Mouse (Mus musculus) midbrain, postnatal 0 days (tissue): Measurements from ENCODE around the gene 1700029F12Rik. TPM values are rescaled to one million over a fixed set of nuclear protein-coding genes. Genes with fewer than 3 reads are reported as not detected.

Experiments used
- ATAC-seq: fragments of 200-750 bp; cut with Nextera tagmentation; 2 replicates; pipeline ENCODE4 v1.8.0; 2017; ENCODE audit warnings: moderate number of reproducible peaks, mild to moderate bottlenecking, moderate TSS enrichment, moderate library complexity; ENCODE audit not compliant: low FRiP score
- DNase-seq: peaks from one replicate; pipeline ENCODE4 v3.0.0-alpha.2; 2015; ENCODE audit warnings: low spot score
- H3K27ac ChIP-seq: fragments of 300-500 bp; sonication (generic); 2 replicates; pipeline ENCODE4 v1.5.1; 2014; ENCODE audit warnings: low read depth, mild to moderate bottlenecking, low read length, mixed read lengths
- H3K27me3 ChIP-seq: fragments of 300-500 bp; sonication (generic); 2 replicates; pipeline ENCODE4 v1.6.1; 2014; ENCODE audit warnings: low read length, control low read depth, mixed read lengths; ENCODE audit not compliant: insufficient read depth
- H3K36me3 ChIP-seq: fragments of 300-500 bp; sonication (generic); 2 replicates; pipeline ENCODE4 v1.6.1; 2014; ENCODE audit warnings: low read length, control low read depth, mixed read lengths; ENCODE audit not compliant: insufficient read depth
- H3K4me1 ChIP-seq: fragments of 300-500 bp; sonication (generic); 2 replicates; pipeline ENCODE4 v1.6.1; 2014; ENCODE audit warnings: mild to moderate bottlenecking, control low read depth, antibody characterized with exemption, low read length, mixed read lengths; ENCODE audit not compliant: insufficient read depth
- H3K4me2 ChIP-seq: fragments of 300-500 bp; sonication (generic); 2 replicates; pipeline ENCODE4 v1.6.1; 2014; ENCODE audit warnings: low read depth, mild to moderate bottlenecking, low read length, mixed read lengths; ENCODE audit not compliant: poor library complexity, severe bottlenecking
- H3K4me3 ChIP-seq: fragments of 300-500 bp; sonication (generic); 2 replicates; pipeline ENCODE4 v1.5.1; 2014; ENCODE audit warnings: low read depth, mild to moderate bottlenecking, low read length, moderate library complexity
- H3K9ac ChIP-seq: fragments of 300-500 bp; sonication (generic); replicated peaks from 2 replicates; pipeline ENCODE4 v1.6.1; 2014; ENCODE audit warnings: mild to moderate bottlenecking, low read length, moderate library complexity, mixed read lengths; ENCODE audit not compliant: poor library complexity, severe bottlenecking
- H3K9me3 ChIP-seq: fragments of 300-500 bp; sonication (generic); 2 replicates; pipeline ENCODE4 v1.6.1; 2016; ENCODE audit warnings: low read length, control low read depth
- CTCF ChIP-seq: IDR thresholded peaks from 2 replicates; pipeline ENCODE4 v1.5.1; 2016; ENCODE audit warnings: antibody characterized with exemption, mild to moderate bottlenecking
- WGBS: fragments of 180-500 bp; shearing (Covaris S2); extraction: QIAGEN DNeasy Blood & Tissue Kit; methylation state at CpG from one replicate; pipeline ENCODE4 v1.1.7; 2014; 5-methylcytosine and 5-hydroxymethylcytosine counted together
- polyA plus RNA-seq: library from polyadenylated mRNA; unstranded; fragments of >200 nt; fragmentation: Nextera tagmentation; extraction: Ambion mirVana; gene quantifications from 2 replicates; pipeline ENCODE4 v1.2.1, GENCODE M21; 2015
- total RNA-seq: library from RNA; depleted of rRNA; stranded (reverse); fragments of >200 nt; gene quantifications from 2 replicates; pipeline ENCODE4 v1.2.3, GENCODE M21; 2014; rRNA removed

Gene 1700029F12Rik
- not detected in 2 replicates for total RNA-seq
- not detected in 2 replicates for polyA plus RNA-seq

- H3K27me3 ChIP-seq, result no peaks in the 10 kb centered on the region
- H3K4me1 ChIP-seq, result no peaks in the 10 kb centered on the region
- H3K9me3 ChIP-seq, result no peaks in the 10 kb centered on the region
- H3K27ac ChIP-seq, result no peak within 1 kb of the TSS
- no peak within 1 kb of the TSS for H3K4me2 ChIP-seq
- no peaks in the 10 kb centered on the region for H3K36me3 ChIP-seq
- TF ChIP-seq CTCF, result no peak
- no peak for ATAC-seq
- H3K4me3 ChIP-seq, result no peak within 1 kb of the TSS
- WGBS, result 90% methylated on average over 2 of the region's 2 CpGs
- DNase-seq, result no peak
- no peak within 1 kb of the TSS for H3K9ac ChIP-seq
Measured at GRCm38 (mm10) chr13:97034262-97034661, at the start of gene 1700029F12Rik. TSS of gene 1700029F12Rik (minus strand) at chr13:97034362.

- no peak overlapping the region for H3K4me2 ChIP-seq
- TF ChIP-seq CTCF, result no peak
- no peaks in the 10 kb centered on the region for H3K36me3 ChIP-seq
- H3K4me3 ChIP-seq, result no peak overlapping the region
- no peaks in the 10 kb centered on the region for H3K4me1 ChIP-seq
- ATAC-seq, result no peak
- WGBS, result 92% methylated on average over 7 of the region's 7 CpGs
- no peak overlapping the region for H3K9ac ChIP-seq
- DNase-seq, result no peak
- no peaks in the 10 kb centered on the region for H3K27me3 ChIP-seq
- no peaks in the 10 kb centered on the region for H3K9me3 ChIP-seq
- no peak overlapping the region for H3K27ac ChIP-seq
Measured at GRCm38 (mm10) chr13:97082432-97082831, 48.3 kb upstream of the 1700029F12Rik start.

- Histone ChIP-seq H3K4me2 (no peak overlapping the region), H3K9ac (no peak overlapping the region), H3K27me3 (no peaks in the 10 kb centered on the region), H3K4me3 (no peak overlapping the region), H3K27ac (no peak overlapping the region), H3K4me1 (no peaks in the 10 kb centered on the region), H3K9me3 (no peaks in the 10 kb centered on the region), H3K36me3 (no peaks in the 10 kb centered on the region)
- WGBS, result 91% methylated on average over 3 of the region's 3 CpGs
- TF ChIP-seq CTCF, result no peak
- DNase-seq (no peak), ATAC-seq (no peak)
Measured at GRCm38 (mm10) chr13:97080615-97081014, 46.5 kb upstream of the 1700029F12Rik start.

- DNase-seq (peak; percentile 51), ATAC-seq (no peak)
- Histone ChIP-seq H3K27ac (no peak overlapping the region), H3K36me3 (no peaks in the 10 kb centered on the region), H3K27me3 (no peaks in the 10 kb centered on the region), H3K4me3 (no peak overlapping the region), H3K4me2 (no peak overlapping the region), H3K4me1 (no peaks in the 10 kb centered on the region), H3K9ac (no peak overlapping the region), H3K9me3 (no peaks in the 10 kb centered on the region)
- TF ChIP-seq CTCF, result no peak
- 88% methylated on average over 2 of the region's 2 CpGs for WGBS
Measured at GRCm38 (mm10) chr13:97080201-97080600, 46.0 kb upstream of the 1700029F12Rik start.

- H3K4me1 ChIP-seq, result peaks cover 4% of the 10 kb centered on the region; the same call in 1 of the 2 replicates
- TF ChIP-seq CTCF, result no peak
- no peak overlapping the region for H3K27ac ChIP-seq
- no peaks in the 10 kb centered on the region for H3K36me3 ChIP-seq
- WGBS, result 89% methylated on average over 2 of the region's 2 CpGs
- ATAC-seq (no peak), DNase-seq (no peak)
- no peaks in the 10 kb centered on the region for H3K9me3 ChIP-seq
- H3K4me3 ChIP-seq, result no peak overlapping the region
- no peak overlapping the region for H3K4me2 ChIP-seq
- H3K9ac ChIP-seq, result no peak overlapping the region
- H3K27me3 ChIP-seq, result no peaks in the 10 kb centered on the region
Measured at GRCm38 (mm10) chr13:97077556-97077955, 43.4 kb upstream of the 1700029F12Rik start.

GRCm38 (mm10) chr13:97073497-97073896, 39.3 kb upstream of the 1700029F12Rik start:
- ATAC-seq (no peak), DNase-seq (no peak)
- Histone ChIP-seq H3K4me2 (peak overlapping the region; percentile 68), H3K9ac (no peak overlapping the region), H3K4me3 (peak overlapping the region; percentile 91; the same call in 1 of the 2 replicates), H3K27me3 (no peaks in the 10 kb centered on the region), H3K36me3 (no peaks in the 10 kb centered on the region), H3K9me3 (no peaks in the 10 kb centered on the region), H3K27ac (no peak overlapping the region), H3K4me1 (peaks cover 4% of the 10 kb centered on the region; the same call in 1 of the 2 replicates)
- 40% methylated on average over 1 of the region's 1 CpGs for WGBS
- TF ChIP-seq CTCF, result no peak
